Mouse (Mus musculus) forebrain, embryonic 15.5 days (tissue): ENCODE results near the gene Donson. TPM values are rescaled to one million over a fixed set of nuclear protein-coding genes. Genes with fewer than 3 reads are reported as not detected.

Experiments
- ATAC-seq: fragments of 200-750 bp; cut with Nextera tagmentation; replicated peaks from 2 replicates; pipeline ENCODE4 v1.8.0; 2017; ENCODE audit warnings: mild to moderate bottlenecking, moderate TSS enrichment, moderate library complexity
- H3K27ac ChIP-seq: fragments of 300-500 bp; sonication (generic); replicated peaks from 2 replicates; pipeline ENCODE4 v1.5.1; 2015; ENCODE audit warnings: mild to moderate bottlenecking, inconsistent platforms
- H3K27me3 ChIP-seq: fragments of 300-500 bp; sonication (generic); 2 replicates; pipeline ENCODE4 v1.6.1; 2015; ENCODE audit warnings: inconsistent platforms
- H3K36me3 ChIP-seq: fragments of 300-500 bp; sonication (generic); 2 replicates; pipeline ENCODE4 v1.6.1; 2015; ENCODE audit warnings: mild to moderate bottlenecking, inconsistent platforms
- H3K4me1 ChIP-seq: fragments of 300-500 bp; sonication (generic); 2 replicates; pipeline ENCODE4 v1.6.1; 2015; ENCODE audit warnings: inconsistent platforms
- H3K4me2 ChIP-seq: fragments of 300-500 bp; sonication (generic); replicated peaks from 2 replicates; pipeline ENCODE4 v1.6.1; 2015; ENCODE audit warnings: mild to moderate bottlenecking, inconsistent platforms
- H3K4me3 ChIP-seq: fragments of 300-500 bp; sonication (generic); 2 replicates; pipeline ENCODE4 v1.5.1; 2015; ENCODE audit warnings: mild to moderate bottlenecking, inconsistent platforms
- H3K9ac ChIP-seq: fragments of 300-500 bp; sonication (generic); replicated peaks from 2 replicates; pipeline ENCODE4 v1.6.1; 2015; ENCODE audit warnings: mild to moderate bottlenecking, inconsistent platforms
- H3K9me3 ChIP-seq: fragments of 300-500 bp; sonication (generic); 2 replicates; pipeline ENCODE4 v1.6.1; 2016; ENCODE audit warnings: inconsistent platforms
- WGBS: fragments of 180-500 bp; shearing (Covaris S2); methylation state at CpG from one replicate; pipeline ENCODE4 v1.1.7; 2015; ENCODE audit warnings: mixed read lengths; 5-methylcytosine and 5-hydroxymethylcytosine counted together
- polyA plus RNA-seq: library from polyadenylated mRNA; unstranded; fragments of >200 nt; fragmentation: Nextera tagmentation; extraction: Ambion mirVana; gene quantifications from 2 replicates; pipeline ENCODE4 v1.2.1, GENCODE M21; 2015

Donson gene
- polyA plus RNA-seq: 20.0 and 20.3 TPM in 2 replicates

DNA sequence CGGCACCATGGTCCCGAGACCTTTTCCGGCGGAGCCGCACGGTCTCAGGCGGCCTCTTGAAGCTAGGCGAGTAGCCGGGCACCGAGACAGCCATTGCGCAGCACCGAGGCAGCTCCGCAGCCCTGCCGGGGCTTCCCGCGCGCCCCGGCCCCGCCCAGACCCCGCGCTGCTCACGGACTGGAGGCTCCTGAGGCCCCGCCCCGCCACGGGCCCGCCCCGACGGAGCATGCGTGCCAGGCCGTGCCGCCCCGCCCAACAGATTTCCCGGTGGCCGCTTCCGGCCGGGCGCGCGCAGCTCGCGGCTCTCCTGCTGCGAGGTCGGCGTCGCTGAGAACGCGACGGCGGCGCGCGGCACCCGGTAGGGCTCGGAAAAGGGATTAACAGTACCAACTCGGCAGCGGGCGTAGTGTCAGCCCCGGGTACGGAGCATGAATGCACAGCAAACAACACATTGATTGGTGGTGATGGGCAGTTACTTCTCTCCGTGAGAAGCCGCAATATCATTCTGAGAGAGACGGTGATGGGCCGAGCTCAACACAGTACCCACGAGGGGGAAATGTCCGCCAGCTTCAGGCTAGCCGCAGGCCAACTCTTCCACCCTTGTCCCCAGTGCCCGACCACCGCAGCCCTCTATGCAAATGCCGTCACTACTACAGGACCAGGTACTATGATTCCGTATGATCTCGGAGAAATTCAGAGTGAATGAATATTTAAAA, at the start of gene Donson:
TSS of gene Donson (minus strand) at position 152 of the 716 bp plus-strand sequence.
- H3K4me2 ChIP-seq: peak within 1 kb of the TSS; percentile 57
- ATAC-seq: peak; percentile 100
- peaks cover 27% of the 10 kb centered on the region for H3K36me3 ChIP-seq
- under 1% methylated on average over 66 of the region's 71 CpGs for WGBS
- peak within 1 kb of the TSS; percentile 91 for H3K27ac ChIP-seq
- peak within 1 kb of the TSS; percentile 91 for H3K4me3 ChIP-seq
- H3K27me3 ChIP-seq: no peaks in the 10 kb centered on the region
- no peaks in the 10 kb centered on the region for H3K9me3 ChIP-seq
- H3K9ac ChIP-seq: peak within 1 kb of the TSS; percentile 89
- H3K4me1 ChIP-seq: peaks cover 15% of the 10 kb centered on the region

DNA sequence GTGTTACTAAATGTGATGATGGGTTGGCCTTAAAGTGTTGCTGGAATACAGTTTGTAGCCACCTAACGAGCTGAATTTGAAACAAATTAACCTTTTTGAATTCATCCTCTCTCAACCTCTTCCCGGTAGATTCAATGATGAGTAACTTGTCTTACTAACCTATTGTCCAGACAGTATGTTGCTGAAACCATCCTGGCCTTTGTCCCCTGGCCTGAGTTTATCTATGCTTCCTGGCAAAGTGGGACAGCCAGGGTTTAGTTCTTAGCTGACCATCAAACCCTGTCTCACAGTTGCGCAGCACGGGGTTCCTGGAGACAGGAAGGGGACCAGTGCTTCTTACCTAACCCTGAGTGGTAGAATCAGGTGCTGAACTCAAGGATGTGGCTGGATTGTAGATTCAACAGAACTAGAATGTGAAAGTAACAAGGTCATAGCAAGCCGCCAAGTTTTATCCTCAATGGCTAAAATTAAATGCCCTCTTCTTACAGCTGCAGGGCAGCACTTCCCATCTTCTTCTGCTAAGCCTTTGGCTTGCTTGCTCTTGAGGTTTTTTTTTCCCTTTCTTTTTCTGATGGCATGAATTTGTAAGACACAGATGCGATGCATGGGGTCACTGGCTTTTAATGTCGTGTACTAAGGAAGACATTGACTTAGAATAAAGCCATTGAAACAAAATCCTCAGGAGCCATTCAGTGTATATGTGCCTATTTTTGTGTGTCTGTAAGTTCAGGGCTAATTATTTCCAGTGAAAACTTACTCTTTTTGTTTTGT, 47.7 kb upstream of the Donson start:
- Histone ChIP-seq H3K27me3 (no peaks in the 10 kb centered on the region), H3K4me1 (peaks cover 76% of the 10 kb centered on the region), H3K36me3 (no peaks in the 10 kb centered on the region), H3K9me3 (no peaks in the 10 kb centered on the region), H3K27ac (no peak overlapping the region), H3K4me2 (no peak overlapping the region), H3K9ac (no peak overlapping the region), H3K4me3 (no peak overlapping the region)
- 67% methylated on average over 7 of the region's 7 CpGs for WGBS
- ATAC-seq: no peak

DNA sequence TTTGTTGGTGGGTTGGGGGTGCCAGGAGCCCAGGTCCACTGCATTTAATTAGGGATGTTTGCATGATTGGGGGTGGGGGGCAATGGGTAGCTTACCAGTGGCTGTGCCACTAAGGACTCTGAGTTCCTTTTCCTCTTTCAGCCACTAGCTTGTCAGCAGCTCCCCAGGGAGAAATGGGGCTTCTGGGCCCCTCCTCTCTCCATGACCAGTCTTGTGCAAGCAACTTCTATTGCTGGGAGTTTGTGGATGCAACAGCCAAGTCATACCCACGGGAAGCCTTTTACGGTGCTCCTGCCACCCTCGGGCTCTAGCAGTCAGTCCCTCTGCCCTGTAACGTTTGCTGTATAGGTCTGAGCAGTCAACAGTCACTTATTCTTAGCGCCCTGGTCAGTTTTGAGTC, 46.2 kb upstream of the Donson start:
- Histone ChIP-seq H3K9ac (no peak overlapping the region), H3K36me3 (no peaks in the 10 kb centered on the region), H3K4me3 (no peak overlapping the region), H3K27me3 (no peaks in the 10 kb centered on the region), H3K27ac (no peak overlapping the region), H3K4me1 (peaks cover 72% of the 10 kb centered on the region), H3K9me3 (no peaks in the 10 kb centered on the region), H3K4me2 (no peak overlapping the region)
- ATAC-seq: no peak
- WGBS: 62% methylated on average over 5 of the region's 5 CpGs

DNA sequence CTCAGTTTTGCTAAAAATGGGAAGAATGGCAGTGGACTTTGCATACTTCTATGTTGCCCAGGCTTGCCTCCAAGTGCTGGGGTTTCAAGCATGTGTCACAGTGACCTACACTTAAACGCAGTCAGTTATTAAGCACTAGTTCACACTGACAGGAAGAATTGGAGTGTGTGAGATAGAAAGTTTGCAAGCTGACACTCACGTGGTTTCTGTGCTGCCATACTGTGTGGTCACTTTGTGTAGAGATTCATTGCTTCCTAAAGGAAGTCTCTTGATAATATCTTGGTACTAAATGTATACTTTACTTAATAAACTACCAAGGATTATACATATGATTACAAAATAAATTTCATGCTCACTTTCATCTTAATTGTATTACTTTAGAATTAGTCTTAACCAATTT, 44.2 kb upstream of the Donson start:
- Histone ChIP-seq H3K9ac (no peak overlapping the region), H3K27ac (no peak overlapping the region), H3K27me3 (no peaks in the 10 kb centered on the region), H3K4me2 (peak overlapping the region; percentile 68; the same call in 1 of the 2 replicates), H3K9me3 (no peaks in the 10 kb centered on the region), H3K36me3 (no peaks in the 10 kb centered on the region), H3K4me1 (peaks cover 66% of the 10 kb centered on the region), H3K4me3 (no peak overlapping the region)
- 84% methylated on average over 2 of the region's 2 CpGs for WGBS
- no peak for ATAC-seq

- peak overlapping the region; percentile 98 for H3K9ac ChIP-seq
- H3K27ac ChIP-seq: peak overlapping the region; percentile 98
- H3K36me3 ChIP-seq: 0 out of 2 replicates have a peak, but pooled peaks cover 3% of the 10 kb centered on the region
- WGBS: under 1% methylated on average over 11 of the region's 11 CpGs
- H3K4me1 ChIP-seq: peaks cover 61% of the 10 kb centered on the region
- H3K9me3 ChIP-seq: no peaks in the 10 kb centered on the region
- ATAC-seq: no peak
- H3K27me3 ChIP-seq: no peaks in the 10 kb centered on the region
- H3K4me2 ChIP-seq: peak overlapping the region; percentile 68
- H3K4me3 ChIP-seq: peak overlapping the region; percentile 99
Measured at GRCm38 (mm10) chr16:91730446-91730845, 41.9 kb upstream of the Donson start.

DNA sequence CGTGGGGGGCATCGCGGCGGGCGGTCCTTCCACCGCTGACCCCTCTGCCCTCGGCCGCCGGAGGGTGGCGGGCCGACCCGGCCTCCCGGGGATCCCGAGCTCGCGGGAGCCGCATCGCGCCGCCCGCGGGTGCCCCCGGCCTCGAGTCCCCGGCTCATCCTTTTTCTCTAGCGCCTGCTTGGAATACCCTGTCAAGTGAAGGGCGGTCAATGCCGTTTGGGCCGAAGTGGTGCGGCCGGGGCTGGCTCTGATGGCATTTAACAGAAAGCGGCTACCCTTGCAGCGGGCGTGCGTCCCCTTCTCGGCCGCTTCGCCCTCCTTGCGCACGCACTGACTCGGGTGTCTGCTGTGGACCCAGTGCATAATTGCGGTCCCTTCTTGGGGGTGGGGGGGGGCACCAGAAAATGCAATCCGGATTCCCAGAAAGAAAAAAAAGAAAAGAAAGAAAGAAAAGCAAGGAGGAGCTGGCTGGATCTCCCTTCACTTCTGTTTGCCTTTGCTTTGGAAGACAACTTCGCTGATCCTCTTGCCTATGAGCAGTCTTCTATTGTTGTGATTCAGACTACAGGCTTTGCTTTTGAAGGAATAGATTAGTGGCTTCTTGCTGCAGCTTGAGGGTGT, 41.4 kb upstream of the Donson start:
- H3K9ac ChIP-seq: peak overlapping the region; percentile 98
- H3K27ac ChIP-seq: peak overlapping the region; percentile 98
- H3K9me3 ChIP-seq: no peaks in the 10 kb centered on the region
- ATAC-seq: no peak
- peak overlapping the region; percentile 99 for H3K4me3 ChIP-seq
- peaks cover 56% of the 10 kb centered on the region for H3K4me1 ChIP-seq
- 0 out of 2 replicates have a peak, but pooled peaks cover 3% of the 10 kb centered on the region for H3K36me3 ChIP-seq
- WGBS: under 1% methylated on average over 44 of the region's 44 CpGs
- H3K27me3 ChIP-seq: no peaks in the 10 kb centered on the region
- peak overlapping the region; percentile 68 for H3K4me2 ChIP-seq

- peak; percentile 96 for ATAC-seq
- Histone ChIP-seq H3K27me3 (no peaks in the 10 kb centered on the region), H3K27ac (peak within 1 kb of the TSS; percentile 98), H3K9me3 (no peaks in the 10 kb centered on the region), H3K36me3 (peaks cover 8% of the 10 kb centered on the region; the same call in 1 of the 2 replicates), H3K9ac (peak within 1 kb of the TSS; percentile 98), H3K4me2 (peak within 1 kb of the TSS; percentile 68), H3K4me1 (peaks cover 47% of the 10 kb centered on the region), H3K4me3 (peak within 1 kb of the TSS; percentile 99)
- WGBS: under 1% methylated on average over 30 of the region's 33 CpGs
Measured at GRCm38 (mm10) chr16:91729066-91729482, 40.5 kb upstream of the Donson start, which contains the start of gene Itsn1. Gene Itsn1, plus strand, starts transcription at chr16:91729281.

- Histone ChIP-seq H3K27ac (peak within 1 kb of the TSS; percentile 98), H3K36me3 (peaks cover 10% of the 10 kb centered on the region; the same call in 1 of the 2 replicates), H3K4me1 (peaks cover 46% of the 10 kb centered on the region), H3K9me3 (no peaks in the 10 kb centered on the region), H3K9ac (peak within 1 kb of the TSS; percentile 98), H3K4me2 (peak within 1 kb of the TSS; percentile 68), H3K27me3 (no peaks in the 10 kb centered on the region), H3K4me3 (peak within 1 kb of the TSS; percentile 99)
- WGBS: 2% methylated on average over 45 of the region's 46 CpGs
- ATAC-seq: peak; percentile 95
Measured at GRCm38 (mm10) chr16:91728123-91729065, 39.8 kb upstream of the Donson start, which contains the start of gene Cryzl1. Gene Cryzl1, minus strand, starts transcription at chr16:91728975.

- Histone ChIP-seq H3K27me3 (no peaks in the 10 kb centered on the region), H3K9me3 (no peaks in the 10 kb centered on the region), H3K4me3 (peak overlapping the region; percentile 99), H3K4me2 (peak overlapping the region; percentile 54), H3K27ac (0 out of 2 replicates have a peak overlapping the region, but pooled peaks have one; percentile 98), H3K9ac (no peak overlapping the region), H3K36me3 (peaks cover 10% of the 10 kb centered on the region; the same call in 1 of the 2 replicates), H3K4me1 (peaks cover 38% of the 10 kb centered on the region)
- WGBS: 91% methylated on average over 15 of the region's 15 CpGs
- ATAC-seq: no peak
Measured at GRCm38 (mm10) chr16:91727433-91727832, 38.9 kb upstream of the Donson start.

- H3K4me1 ChIP-seq: peaks cover 21% of the 10 kb centered on the region
- H3K36me3 ChIP-seq: peaks cover 16% of the 10 kb centered on the region
- no peak for ATAC-seq
- H3K27ac ChIP-seq: no peak overlapping the region
- no peaks in the 10 kb centered on the region for H3K9me3 ChIP-seq
- no peak overlapping the region for H3K4me3 ChIP-seq
- H3K4me2 ChIP-seq: no peak overlapping the region
- no peak overlapping the region for H3K9ac ChIP-seq
- WGBS: 43% methylated on average over 3 of the region's 3 CpGs
- no peaks in the 10 kb centered on the region for H3K27me3 ChIP-seq
Measured at GRCm38 (mm10) chr16:91724247-91724646, 35.7 kb upstream of the Donson start.

DNA sequence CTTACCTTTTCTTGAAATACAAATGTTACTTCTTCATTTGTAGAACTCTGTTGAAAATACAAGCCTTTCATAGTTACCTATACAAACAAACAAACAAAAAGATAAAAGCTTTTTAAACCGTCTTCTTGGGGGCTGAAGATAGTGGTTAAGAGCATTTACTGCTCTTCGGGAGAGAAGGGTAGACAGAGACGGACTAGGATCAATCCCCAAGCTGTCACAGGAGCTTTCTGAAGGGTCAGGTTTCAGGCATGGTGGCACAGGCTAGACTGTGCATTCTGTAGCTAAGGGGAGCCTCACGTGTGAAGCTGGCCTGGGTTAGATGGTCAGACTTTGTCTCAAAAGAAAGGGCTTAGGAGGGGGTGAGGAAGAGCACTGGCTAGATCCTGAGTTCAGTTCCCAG, 28.8 kb upstream of the Donson start:
- Histone ChIP-seq H3K27ac (no peak overlapping the region), H3K4me3 (no peak overlapping the region), H3K9ac (no peak overlapping the region), H3K9me3 (no peaks in the 10 kb centered on the region), H3K36me3 (peaks cover 33% of the 10 kb centered on the region), H3K4me2 (no peak overlapping the region), H3K4me1 (no peaks in the 10 kb centered on the region), H3K27me3 (no peaks in the 10 kb centered on the region)
- ATAC-seq: no peak
- 91% methylated on average over 4 of the region's 4 CpGs for WGBS
